Mouse (Mus musculus) c-Kit-positive CD71-negative TER-119-negative erythroid progenitor cells, embryonic 14.5 days (primary cell): ENCODE measurements around the gene Agbl1.
"Not testable (repeated sequence)": the region's sequence is repeated elsewhere in the genome, so short reads cannot be mapped to it uniquely, and the experiment has no call there.

Source experiments
- DNase-seq: peaks from one replicate; pipeline ENCODE4 v3.0.0-alpha.2; 2013; ENCODE audit warnings: low read depth

Gene Agbl1

GRCm38 (mm10) chr7:76229311-76229937 lies at the start of gene Agbl1:
Gene Agbl1, plus strand, starts transcription at chr7:76229887.
- no peak for DNase-seq

GRCm38 (mm10) chr7:76185005-76185658 lies 44.6 kb upstream of the Agbl1 start:
- DNase-seq = no peak

GRCm38 (mm10) chr7:76185681-76186121 lies 44.0 kb upstream of the Agbl1 start:
- DNase-seq = no peak

- DNase-seq = no peak
Observed at GRCm38 (mm10) chr7:76218546-76218945, 11.1 kb upstream of the Agbl1 start.

GRCm38 (mm10) chr7:76219797-76220469 lies 9.8 kb upstream of the Agbl1 start:
- DNase-seq = no peak

GRCm38 (mm10) chr7:76222691-76223090 lies 7.0 kb upstream of the Agbl1 start:
- no peak for DNase-seq

- DNase-seq = no peak
Observed at GRCm38 (mm10) chr7:76228881-76229280, 806 bp upstream of the Agbl1 start.

GRCm38 (mm10) chr7:76234321-76234720 lies 4.6 kb downstream of the Agbl1 start:
- no peak for DNase-seq

GRCm38 (mm10) chr7:76237497-76237896 lies 7.8 kb downstream of the Agbl1 start:
- no peak for DNase-seq

GRCm38 (mm10) chr7:76244839-76245238 lies 15.2 kb downstream of the Agbl1 start:
- DNase-seq = not testable (repeated sequence)

GRCm38 (mm10) chr7:76275061-76275460 lies 45.4 kb downstream of the Agbl1 start:
- DNase-seq = no peak

GRCm38 (mm10) chr7:76282831-76283230 lies 53.1 kb downstream of the Agbl1 start:
- no peak for DNase-seq

GRCm38 (mm10) chr7:76287531-76287930 lies 57.8 kb downstream of the Agbl1 start:
- DNase-seq = no peak

- no peak for DNase-seq
Observed at GRCm38 (mm10) chr7:76321866-76322553, 92.3 kb downstream of the Agbl1 start.

GRCm38 (mm10) chr7:76326091-76326490 lies 96.4 kb downstream of the Agbl1 start:
- no peak for DNase-seq

GRCm38 (mm10) chr7:76339308-76339707 lies 109.6 kb downstream of the Agbl1 start:
- DNase-seq = no peak

- DNase-seq = no peak
Observed at GRCm38 (mm10) chr7:76341601-76342000, 111.9 kb downstream of the Agbl1 start.

- peak; percentile 7 for DNase-seq
Observed at GRCm38 (mm10) chr7:76353469-76353868, 123.8 kb downstream of the Agbl1 start.

- peak; percentile 10 for DNase-seq
Observed at GRCm38 (mm10) chr7:76354510-76354909, 124.8 kb downstream of the Agbl1 start.

GRCm38 (mm10) chr7:76371269-76371668 lies 141.6 kb downstream of the Agbl1 start:
- no peak for DNase-seq

- no peak for DNase-seq
Observed at GRCm38 (mm10) chr7:76379493-76379892, 149.8 kb downstream of the Agbl1 start.

- no peak for DNase-seq
Observed at GRCm38 (mm10) chr7:76381986-76382385, 152.3 kb downstream of the Agbl1 start.

- DNase-seq = no peak
Observed at GRCm38 (mm10) chr7:76389240-76389639, 159.6 kb downstream of the Agbl1 start.
